Mouse (Mus musculus) bone marrow macrophage, adult 2 months (primary cell): ENCODE results near the gene Terf2ip.

ENCODE experiments used
- CTCF ChIP-seq: IDR thresholded peaks from 2 replicates; pipeline ENCODE4 v1.5.1; 2012; ENCODE audit warnings: low read depth, mild to moderate bottlenecking, low read length, moderate library complexity
- POLR2A ChIP-seq: IDR thresholded peaks from 2 replicates; pipeline ENCODE4 v1.6.1; 2012; ENCODE audit warnings: mild to moderate bottlenecking, low read depth, low read length, borderline replicate concordance

GRCm38 (mm10) chr8:112045896-112046295 lies 34.7 kb downstream of the Terf2ip start:
- TF ChIP-seq CTCF, result peak; percentile 30; the same call in 1 of the 2 replicates
- no peak for TF ChIP-seq POLR2A
